Mouse (Mus musculus) myocyte (in vitro differentiated cells): ENCODE data around the gene Nr1h4.

Source experiments
- CEBPB ChIP-seq: IDR thresholded peaks from 2 replicates; pipeline ENCODE4 v1.6.1; 2011; ENCODE audit warnings: mild to moderate bottlenecking, moderate library complexity; ENCODE audit not compliant: poor library complexity, insufficient read depth, severe bottlenecking
- E2F4 ChIP-seq: IDR thresholded peaks from one replicate; pipeline ENCODE4 v1.6.1; 2011; ENCODE audit warnings: mild to moderate bottlenecking, control low read depth, moderate library complexity; ENCODE audit not compliant: insufficient read depth
- MAX ChIP-seq: IDR thresholded peaks from one replicate; pipeline ENCODE4 v1.6.1; 2011; ENCODE audit warnings: low read depth, mild to moderate bottlenecking, control low read depth
- POLR2A ChIP-seq: IDR thresholded peaks from one replicate; pipeline ENCODE4 v1.6.1; 2011; ENCODE audit warnings: low read depth, mild to moderate bottlenecking, control low read depth, moderate library complexity; ENCODE audit not compliant: insufficient read length

- no peak for TF ChIP-seq E2F4
- no peak for TF ChIP-seq MAX
- TF ChIP-seq POLR2A: no peak
- TF ChIP-seq CEBPB: no peak
Measured at GRCm38 (mm10) chr10:89577666-89578065, 44.3 kb upstream of the Nr1h4 start.
